Mouse (Mus musculus): Measurements from ENCODE around the gene Lmx1b.

DNA sequence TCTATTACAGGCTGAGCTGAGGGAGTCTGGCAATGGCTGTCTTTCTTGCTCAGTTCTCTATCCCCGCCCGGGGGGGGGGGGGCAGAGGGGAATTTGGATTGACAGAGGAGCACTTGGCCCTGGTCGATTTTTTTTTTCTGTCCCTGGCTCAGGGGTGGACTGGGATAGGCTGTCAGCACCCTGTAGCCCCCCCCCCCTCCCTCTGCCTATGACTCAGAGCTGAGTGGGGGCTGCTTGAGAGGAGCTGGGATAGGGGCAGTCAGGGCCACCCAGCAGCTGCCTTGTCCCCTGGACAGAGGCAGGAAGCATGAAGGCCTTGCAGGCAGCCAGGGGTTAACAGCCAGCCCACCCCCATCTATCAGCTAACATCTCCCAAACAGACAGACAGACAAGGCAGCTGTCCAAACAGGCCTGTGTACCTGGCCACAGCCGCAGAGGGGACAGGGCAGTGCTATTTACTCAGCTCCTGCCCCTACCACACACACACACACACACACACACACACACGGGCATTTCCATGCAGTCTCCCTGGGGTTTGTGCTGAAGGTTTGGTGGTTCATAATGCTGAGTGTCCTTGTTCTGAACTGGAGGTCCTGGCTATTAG lies 57.8 kb downstream of the Lmx1b start:
- TF ChIP-seq CTCF (IDR thresholded peaks at IDR 0.05; ENCODE audit: low read depth) (no peak), EP300 (optimal IDR thresholded peaks at IDR 0.05) (no peak)

Data from stomach, postnatal 0 days (tissue).